Mouse (Mus musculus): ENCODE measurements around the gene Grin2d.
A peak's percentile ranks its signal among the peaks of the same experiment; 100 is the strongest.

Grin2d gene

GRCm38 (mm10) chr7:45809276-45810075, 68.7 kb downstream of the Grin2d start:
- peak in 1 of 2 experiments; percentile 57 for DNase-seq (ENCODE audit: inconsistent age in 2 of 2, low spot score in 1 of 2)

- DNase-seq (ENCODE audit: inconsistent age in 2 of 2, low spot score in 1 of 2) = peak in 1 of 2 experiments; percentile 44
Observed at GRCm38 (mm10) chr7:45808471-45808870, 69.7 kb downstream of the Grin2d start.

- DNase-seq (ENCODE audit: inconsistent age in 2 of 2, low spot score in 1 of 2) = peak in 1 of 2 experiments; percentile 46
Observed at GRCm38 (mm10) chr7:45805941-45806340, 72.2 kb downstream of the Grin2d start.

- DNase-seq (ENCODE audit: inconsistent age in 2 of 2, low spot score in 1 of 2) = peak; percentile 81 to 87
Observed at GRCm38 (mm10) chr7:45802551-45802950, 75.6 kb downstream of the Grin2d start.

GRCm38 (mm10) chr7:45801348-45801747, 76.8 kb downstream of the Grin2d start:
- peak; percentile 93 to 97 for DNase-seq (ENCODE audit: inconsistent age in 2 of 2, low spot score in 1 of 2)

GRCm38 (mm10) chr7:45800546-45801204, 77.5 kb downstream of the Grin2d start:
- peak; percentile 67 to 87 for DNase-seq (ENCODE audit: inconsistent age in 2 of 2, low spot score in 1 of 2)

GRCm38 (mm10) chr7:45800001-45800400, 78.2 kb downstream of the Grin2d start:
- no peak for DNase-seq (ENCODE audit: inconsistent age in 2 of 2, low spot score in 1 of 2)

GRCm38 (mm10) chr7:45798931-45799330, 79.2 kb downstream of the Grin2d start:
- no peak for DNase-seq (ENCODE audit: inconsistent age in 2 of 2, low spot score in 1 of 2)

GRCm38 (mm10) chr7:45798511-45798836, 79.7 kb downstream of the Grin2d start:
- DNase-seq (ENCODE audit: inconsistent age in 2 of 2, low spot score in 1 of 2) = no peak

GRCm38 (mm10) chr7:45797661-45798510, 80.3 kb downstream of the Grin2d start:
- DNase-seq (ENCODE audit: inconsistent age in 2 of 2, low spot score in 1 of 2) = peak in 1 of 2 experiments; percentile 78

- no peak for DNase-seq (ENCODE audit: inconsistent age in 2 of 2, low spot score in 1 of 2)
Observed at GRCm38 (mm10) chr7:45796950-45797349, 81.2 kb downstream of the Grin2d start.

GRCm38 (mm10) chr7:45794971-45795370, 83.2 kb downstream of the Grin2d start:
- DNase-seq (ENCODE audit: inconsistent age in 2 of 2, low spot score in 1 of 2) = peak in 1 of 2 experiments; percentile 16

- DNase-seq (ENCODE audit: inconsistent age in 2 of 2, low spot score in 1 of 2) = peak in 1 of 2 experiments; percentile 13
Observed at GRCm38 (mm10) chr7:45793969-45794585, 84.1 kb downstream of the Grin2d start.

- DNase-seq (ENCODE audit: inconsistent age in 2 of 2, low spot score in 1 of 2) = peak; percentile 16 to 48
Observed at GRCm38 (mm10) chr7:45793240-45793639, 84.9 kb downstream of the Grin2d start.

- peak in 1 of 2 experiments; percentile 24 for DNase-seq (ENCODE audit: inconsistent age in 2 of 2, low spot score in 1 of 2)
Observed at GRCm38 (mm10) chr7:45791756-45792490, 86.3 kb downstream of the Grin2d start.

- peak; percentile 50 to 67 for DNase-seq (ENCODE audit: inconsistent age in 2 of 2, low spot score in 1 of 2)
Observed at GRCm38 (mm10) chr7:45790721-45791120, 87.5 kb downstream of the Grin2d start.

- DNase-seq (ENCODE audit: inconsistent age in 2 of 2, low spot score in 1 of 2) = peak in 1 of 2 experiments; percentile 22
Observed at GRCm38 (mm10) chr7:45787642-45788041, 90.5 kb downstream of the Grin2d start.

- peak in 1 of 2 experiments; percentile 30 for DNase-seq (ENCODE audit: inconsistent age in 2 of 2, low spot score in 1 of 2)
Observed at GRCm38 (mm10) chr7:45786661-45787413, 91.3 kb downstream of the Grin2d start.

GRCm38 (mm10) chr7:45786136-45786578, 92.0 kb downstream of the Grin2d start:
- peak in 1 of 2 experiments; percentile 53 for DNase-seq (ENCODE audit: inconsistent age in 2 of 2, low spot score in 1 of 2)
